Mouse (Mus musculus) stomach, embryonic 16.5 days (tissue): ENCODE measurements around the gene Pilrb1. TPM values are rescaled to one million over a fixed set of nuclear protein-coding genes. Genes with fewer than 3 reads are reported as not detected.
"Not testable (repeated sequence)": the region's sequence is repeated elsewhere in the genome, so short reads cannot be mapped to it uniquely, and the experiment has no call there.

Experiments used
- ATAC-seq: fragments of 200-750 bp; cut with Nextera tagmentation; 2 replicates; pipeline ENCODE4 v1.8.0; 2017; ENCODE audit warnings: moderate number of reproducible peaks, moderate TSS enrichment; ENCODE audit not compliant: insufficient read depth, low FRiP score
- H3K27ac ChIP-seq: fragments of 300-500 bp; sonication (generic); 2 replicates; pipeline ENCODE4 v1.5.1; 2014; ENCODE audit warnings: low read length
- H3K27me3 ChIP-seq: fragments of 300-500 bp; sonication (generic); 2 replicates; pipeline ENCODE4 v1.6.1; 2014; ENCODE audit warnings: low read length, control low read depth, mixed read lengths; ENCODE audit not compliant: control insufficient read depth, insufficient read depth
- H3K36me3 ChIP-seq: fragments of 300-500 bp; sonication (generic); 2 replicates; pipeline ENCODE4 v1.6.1; 2014; ENCODE audit warnings: low read length; ENCODE audit not compliant: control insufficient read depth, insufficient read depth
- H3K4me1 ChIP-seq: fragments of 300-500 bp; sonication (generic); 2 replicates; pipeline ENCODE4 v1.6.1; 2014; ENCODE audit warnings: low read length, control low read depth, mixed read lengths; ENCODE audit not compliant: control insufficient read depth, insufficient read depth
- H3K4me2 ChIP-seq: fragments of 300-500 bp; sonication (generic); 2 replicates; pipeline ENCODE4 v1.6.1; 2014; ENCODE audit warnings: low read depth, low read length, mixed read lengths
- H3K4me3 ChIP-seq: fragments of 300-500 bp; sonication (generic); replicated peaks from 2 replicates; pipeline ENCODE4 v1.5.1; 2014; ENCODE audit warnings: mild to moderate bottlenecking, low read length
- H3K9ac ChIP-seq: fragments of 300-500 bp; sonication (generic); 2 replicates; pipeline ENCODE4 v1.6.1; 2014; ENCODE audit warnings: low read length
- H3K9me3 ChIP-seq: fragments of 300-500 bp; sonication (generic); replicated peaks from 2 replicates; pipeline ENCODE4 v1.6.1; 2016; ENCODE audit warnings: low read length, control low read depth; ENCODE audit not compliant: control insufficient read depth
- WGBS: fragments of 180-500 bp; shearing (Covaris S2); extraction: QIAGEN DNeasy Blood & Tissue Kit; methylation state at CpG from one replicate; pipeline ENCODE4 v1.1.7; 2014; 5-methylcytosine and 5-hydroxymethylcytosine counted together
- polyA plus RNA-seq: library from polyadenylated mRNA; unstranded; fragments of >200 nt; fragmentation: Nextera tagmentation; extraction: Ambion mirVana; gene quantifications from 2 replicates; pipeline ENCODE4 v1.2.1, GENCODE M21; 2015

Gene Pilrb1
- 0.84 and 0.87 TPM in 2 replicates for polyA plus RNA-seq

GRCm38 (mm10) chr5:137857960-137858710 lies at the start of gene Pilrb1:
TSS of gene Pilrb1 (minus strand) at chr5:137858106.
- not testable (repeated sequence) for H3K4me1 ChIP-seq, H3K27me3 ChIP-seq, H3K4me2 ChIP-seq, H3K9me3 ChIP-seq, H3K4me3 ChIP-seq, H3K27ac ChIP-seq, H3K9ac ChIP-seq, H3K36me3 ChIP-seq, ATAC-seq
- WGBS = 51% methylated on average over 2 of the region's 2 CpGs

DNA sequence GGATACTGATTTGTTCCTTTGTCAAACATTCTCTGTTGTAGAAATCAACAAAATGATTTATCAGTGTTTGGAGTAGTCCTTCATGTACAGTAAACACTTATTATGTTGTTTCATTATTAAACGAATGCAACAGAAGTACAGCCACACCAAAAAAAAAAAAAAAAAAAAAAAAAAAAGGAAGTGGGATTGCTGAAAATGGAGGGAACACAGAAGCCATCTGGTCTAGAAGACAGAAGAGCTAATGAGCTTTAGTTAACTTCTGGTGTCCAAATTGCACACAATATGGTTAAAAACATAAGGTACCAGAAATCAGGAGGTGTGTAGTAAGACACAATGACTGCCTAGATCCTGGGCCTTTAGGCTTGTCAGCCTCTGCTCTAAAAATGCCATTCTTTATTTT lies 39.9 kb upstream of the Pilrb1 start:
- H3K9me3 ChIP-seq = no peaks in the 10 kb centered on the region
- no peaks in the 10 kb centered on the region for H3K4me1 ChIP-seq
- H3K27me3 ChIP-seq = no peaks in the 10 kb centered on the region
- H3K4me3 ChIP-seq = no peak overlapping the region
- no peak overlapping the region for H3K27ac ChIP-seq
- H3K9ac ChIP-seq = no peak overlapping the region
- no peaks in the 10 kb centered on the region for H3K36me3 ChIP-seq
- ATAC-seq = no peak
- WGBS = 64% methylated on average over 1 of the region's 1 CpGs
- no peak overlapping the region for H3K4me2 ChIP-seq

GRCm38 (mm10) chr5:137892954-137893353 lies 35.0 kb upstream of the Pilrb1 start:
- Histone ChIP-seq H3K36me3 (no peaks in the 10 kb centered on the region), H3K4me1 (no peaks in the 10 kb centered on the region), H3K27me3 (no peaks in the 10 kb centered on the region), H3K27ac (no peak overlapping the region), H3K4me3 (no peak overlapping the region), H3K9ac (no peak overlapping the region), H3K4me2 (no peak overlapping the region), H3K9me3 (no peaks in the 10 kb centered on the region)
- no peak for ATAC-seq
- WGBS = 48% methylated on average over 1 of the region's 1 CpGs

GRCm38 (mm10) chr5:137887666-137888065 lies 29.8 kb upstream of the Pilrb1 start:
- Histone ChIP-seq H3K27me3 (no peaks in the 10 kb centered on the region), H3K9ac (no peak overlapping the region), H3K9me3 (no peaks in the 10 kb centered on the region), H3K27ac (no peak overlapping the region), H3K36me3 (no peaks in the 10 kb centered on the region), H3K4me1 (no peaks in the 10 kb centered on the region), H3K4me2 (no peak overlapping the region), H3K4me3 (no peak overlapping the region)
- no peak for ATAC-seq
- WGBS = 100% methylated on average over 1 of the region's 1 CpGs

- H3K9me3 ChIP-seq = no peaks in the 10 kb centered on the region
- no peaks in the 10 kb centered on the region for H3K4me1 ChIP-seq
- H3K27ac ChIP-seq = no peak overlapping the region
- H3K27me3 ChIP-seq = no peaks in the 10 kb centered on the region
- no peaks in the 10 kb centered on the region for H3K36me3 ChIP-seq
- H3K4me2 ChIP-seq = no peak overlapping the region
- no peak overlapping the region for H3K4me3 ChIP-seq
- H3K9ac ChIP-seq = no peak overlapping the region
- 2% methylated on average over 2 of the region's 2 CpGs for WGBS
- ATAC-seq = no peak
Measured at GRCm38 (mm10) chr5:137885894-137886293, 28.0 kb upstream of the Pilrb1 start.

GRCm38 (mm10) chr5:137883345-137883744 lies 25.4 kb upstream of the Pilrb1 start:
- 73% methylated on average over 3 of the region's 3 CpGs for WGBS
- no peak for ATAC-seq
- Histone ChIP-seq H3K36me3 (no peaks in the 10 kb centered on the region), H3K4me1 (no peaks in the 10 kb centered on the region), H3K9me3 (no peaks in the 10 kb centered on the region), H3K9ac (no peak overlapping the region), H3K4me2 (no peak overlapping the region), H3K4me3 (no peak overlapping the region), H3K27ac (no peak overlapping the region), H3K27me3 (no peaks in the 10 kb centered on the region)

DNA sequence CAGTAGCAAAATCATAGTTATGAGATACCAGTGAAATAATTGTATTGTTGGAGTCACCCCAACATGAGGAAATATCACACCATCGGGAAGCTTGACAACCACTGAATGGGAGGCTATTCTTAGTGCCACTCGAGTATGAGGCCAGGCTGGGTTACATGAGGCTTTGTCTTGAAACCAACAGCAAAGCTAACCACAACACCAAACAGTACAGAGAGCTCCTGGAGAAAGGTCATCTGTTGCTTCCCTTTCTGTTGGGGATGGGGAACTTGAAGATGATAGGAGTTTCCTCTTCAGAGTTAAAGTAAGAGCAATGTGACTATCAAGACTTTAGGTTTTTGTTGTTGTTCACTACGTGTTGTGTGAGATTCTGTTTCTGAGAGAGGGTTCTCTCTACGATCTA lies 25.0 kb upstream of the Pilrb1 start:
- WGBS = 71% methylated on average over 4 of the region's 4 CpGs
- H3K4me3 ChIP-seq = no peak overlapping the region
- H3K36me3 ChIP-seq = no peaks in the 10 kb centered on the region
- H3K4me2 ChIP-seq = no peak overlapping the region
- H3K27me3 ChIP-seq = no peaks in the 10 kb centered on the region
- H3K27ac ChIP-seq = no peak overlapping the region
- H3K4me1 ChIP-seq = no peaks in the 10 kb centered on the region
- ATAC-seq = no peak
- no peak overlapping the region for H3K9ac ChIP-seq
- H3K9me3 ChIP-seq = no peaks in the 10 kb centered on the region

- 55% methylated on average over 2 of the region's 2 CpGs for WGBS
- H3K4me3 ChIP-seq = no peak overlapping the region
- no peak for ATAC-seq
Measured at GRCm38 (mm10) chr5:137877860-137878259, 20.0 kb upstream of the Pilrb1 start.

GRCm38 (mm10) chr5:137875054-137875453 lies 17.1 kb upstream of the Pilrb1 start:
- H3K4me1 ChIP-seq = no peaks in the 10 kb centered on the region
- no peak overlapping the region for H3K4me2 ChIP-seq
- no peaks in the 10 kb centered on the region for H3K9me3 ChIP-seq
- WGBS = 73% methylated on average over 2 of the region's 2 CpGs
- H3K27ac ChIP-seq = no peak overlapping the region
- H3K4me3 ChIP-seq = no peak overlapping the region
- no peaks in the 10 kb centered on the region for H3K27me3 ChIP-seq
- no peak overlapping the region for H3K9ac ChIP-seq
- no peak for ATAC-seq
- no peaks in the 10 kb centered on the region for H3K36me3 ChIP-seq

More at GRCm38 (mm10) chr5:137877860-137878259, 20.0 kb upstream of the Pilrb1 start:
- Histone ChIP-seq H3K36me3 (no peaks in the 10 kb centered on the region), H3K4me1 (no peaks in the 10 kb centered on the region), H3K4me2 (no peak overlapping the region), H3K9me3 (no peaks in the 10 kb centered on the region), H3K27me3 (no peaks in the 10 kb centered on the region), H3K9ac (no peak overlapping the region), H3K27ac (no peak overlapping the region)
